Comparison of ENCODE assay signal across 7 mouse cellular contexts in genomic region chr2:7395935-7396334, GRCm38 (mm10).
A peak's percentile ranks its signal among the peaks of the same experiment; 100 is the strongest.
DNase-seq lines count a peak whose midpoint lies in the region; ATAC-seq lines count a peak whose summit lies in the region.

No protein-coding gene starts in this region.

- no peak overlapping the region for H3K9ac ChIP-seq in kidney, embryonic 15.5 days
- H3K9ac ChIP-seq in embryonic facial prominence, embryonic 13.5 days = no peak overlapping the region
- no peak overlapping the region for H3K9ac ChIP-seq in hindbrain, embryonic 12.5 days
- H3K9ac ChIP-seq in neural tube, embryonic 14.5 days (replicated peaks; ENCODE audit: low read depth, low read length) = no peak overlapping the region; the same call in 1 of the 2 replicates

- DNase-seq in kidney, adult 9 months = no peak
- no peak for DNase-seq in spleen, adult 12 weeks (ENCODE audit: low spot score)

- H3K36me3 ChIP-seq in kidney, embryonic 15.5 days = no peaks in the 10 kb centered on the region
- H3K36me3 ChIP-seq in embryonic facial prominence, embryonic 13.5 days = no peaks in the 10 kb centered on the region
- H3K36me3 ChIP-seq in hindbrain, embryonic 12.5 days = no peaks in the 10 kb centered on the region
- H3K36me3 ChIP-seq in neural tube, embryonic 14.5 days (ENCODE audit: control insufficient read depth, insufficient read depth, low read length) = no peaks in the 10 kb centered on the region

- H3K27me3 ChIP-seq in kidney, embryonic 15.5 days = no peaks in the 10 kb centered on the region
- H3K27me3 ChIP-seq in embryonic facial prominence, embryonic 13.5 days = no peaks in the 10 kb centered on the region
- no peaks in the 10 kb centered on the region for H3K27me3 ChIP-seq in hindbrain, embryonic 12.5 days
- H3K27me3 ChIP-seq in neural tube, embryonic 14.5 days (ENCODE audit: control insufficient read depth, insufficient read depth, low read length) = no peaks in the 10 kb centered on the region

- H3K27ac ChIP-seq in kidney, embryonic 15.5 days = no peak overlapping the region
- no peak overlapping the region for H3K27ac ChIP-seq in embryonic facial prominence, embryonic 13.5 days
- H3K27ac ChIP-seq in hindbrain, embryonic 12.5 days = no peak overlapping the region
- H3K27ac ChIP-seq in neural tube, embryonic 14.5 days (ENCODE audit: low read depth, low read length) = no peak overlapping the region

- no peak for ATAC-seq in kidney, embryonic 15.5 days (replicated peaks; ENCODE audit: low FRiP score)
- ATAC-seq in embryonic facial prominence, embryonic 13.5 days (ENCODE audit: insufficient number of reproducible peaks, insufficient read depth, low FRiP score, low TSS enrichment, low read depth) = no peak
- no peak for ATAC-seq in hindbrain, embryonic 12.5 days (ENCODE audit: low FRiP score)
- ATAC-seq in neural tube, embryonic 14.5 days (ENCODE audit: low read depth) = no peak
- no peak for ATAC-seq in granulocyte monocyte progenitor cell, adult 5-6 weeks (replicated peaks; ENCODE audit: poor library complexity, severe bottlenecking)

- 0 out of 2 replicates have a peak overlapping the region, but pooled peaks have one; percentile 18 for H3K4me2 ChIP-seq in kidney, embryonic 15.5 days
- H3K4me2 ChIP-seq in embryonic facial prominence, embryonic 13.5 days = peak overlapping the region; percentile 47
- H3K4me2 ChIP-seq in hindbrain, embryonic 12.5 days (replicated peaks) = peak overlapping the region; percentile 47
- H3K4me2 ChIP-seq in neural tube, embryonic 14.5 days (ENCODE audit: low read depth, low read length) = peak overlapping the region; percentile 42

- H3K4me3 ChIP-seq in kidney, embryonic 15.5 days (replicated peaks) = no peak overlapping the region
- H3K4me3 ChIP-seq in embryonic facial prominence, embryonic 13.5 days = peak overlapping the region; percentile 19
- H3K4me3 ChIP-seq in hindbrain, embryonic 12.5 days = peak overlapping the region; percentile 13; the same call in 1 of the 2 replicates
- peak overlapping the region; percentile 23 for H3K4me3 ChIP-seq in neural tube, embryonic 14.5 days (ENCODE audit: low read depth, low read length)

- H3K4me1 ChIP-seq in kidney, embryonic 15.5 days = no peaks in the 10 kb centered on the region
- peaks cover 4% of the 10 kb centered on the region; the same call in 1 of the 2 replicates for H3K4me1 ChIP-seq in embryonic facial prominence, embryonic 13.5 days
- H3K4me1 ChIP-seq in hindbrain, embryonic 12.5 days = no peaks in the 10 kb centered on the region
- no peaks in the 10 kb centered on the region for H3K4me1 ChIP-seq in neural tube, embryonic 14.5 days (ENCODE audit: control insufficient read depth, insufficient read depth, low read length)

- no peaks in the 10 kb centered on the region for H3K9me3 ChIP-seq in kidney, embryonic 15.5 days (replicated peaks)
- H3K9me3 ChIP-seq in embryonic facial prominence, embryonic 13.5 days = no peaks in the 10 kb centered on the region
- H3K9me3 ChIP-seq in hindbrain, embryonic 12.5 days (replicated peaks) = no peaks in the 10 kb centered on the region
- H3K9me3 ChIP-seq in neural tube, embryonic 14.5 days (ENCODE audit: control insufficient read depth, low read length) = no peaks in the 10 kb centered on the region

- WGBS in kidney, embryonic 15.5 days = 39% methylated on average over 8 of the region's 8 CpGs
- 27% methylated on average over 8 of the region's 8 CpGs for WGBS in embryonic facial prominence, embryonic 13.5 days
- WGBS in hindbrain, embryonic 12.5 days = 27% methylated on average over 8 of the region's 8 CpGs
- WGBS in neural tube, embryonic 14.5 days = 27% methylated on average over 8 of the region's 8 CpGs
